Mouse (Mus musculus): ENCODE data around the gene Ppp1r3c.

The Ppp1r3c gene

GRCm38 (mm10) chr19:36715591-36715990, 20.9 kb downstream of the Ppp1r3c start:
- DNase-seq, result no peak

GRCm38 (mm10) chr19:36714492-36714891, 22.0 kb downstream of the Ppp1r3c start:
- DNase-seq, result no peak

DNA sequence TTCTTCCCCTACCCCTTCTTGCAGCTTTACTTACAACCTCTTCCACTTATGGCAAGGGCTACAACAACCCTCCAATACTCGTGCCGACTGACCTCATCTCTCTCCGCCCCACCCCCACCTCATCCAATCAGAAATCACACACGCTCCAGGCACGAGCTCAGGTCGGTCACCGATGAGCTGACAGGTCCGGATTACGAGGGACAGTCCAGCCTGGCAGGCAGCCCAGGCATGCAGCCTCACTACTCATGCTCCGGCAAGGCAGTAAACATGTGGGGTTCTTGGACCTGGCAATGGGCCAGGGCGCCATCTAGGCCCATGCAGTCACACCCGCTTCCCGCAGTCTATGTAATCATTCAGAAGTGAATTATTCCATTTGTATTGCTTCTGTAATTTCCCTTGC, 23.4 kb downstream of the Ppp1r3c start:
- DNase-seq, result no peak

DNA sequence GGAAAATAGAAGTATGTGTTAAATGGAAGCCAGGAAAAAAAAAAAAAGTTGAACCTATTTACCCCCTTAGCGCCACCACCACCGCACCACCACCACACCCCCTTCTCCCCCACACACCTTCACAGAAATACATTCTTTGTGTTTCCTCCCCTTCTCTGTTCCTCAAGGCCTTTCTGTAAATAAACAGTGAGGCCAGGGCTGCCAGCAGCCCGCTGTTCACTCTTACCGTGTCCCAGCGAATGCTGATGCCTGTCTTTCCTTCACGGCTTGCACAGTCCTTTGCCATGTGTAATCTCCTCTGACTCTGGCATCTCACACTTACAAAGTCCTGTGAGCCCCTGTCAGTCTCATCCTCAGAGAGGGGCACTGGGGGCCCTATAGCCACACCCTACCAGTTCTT, 30.3 kb downstream of the Ppp1r3c start:
- no peak for DNase-seq

DNA sequence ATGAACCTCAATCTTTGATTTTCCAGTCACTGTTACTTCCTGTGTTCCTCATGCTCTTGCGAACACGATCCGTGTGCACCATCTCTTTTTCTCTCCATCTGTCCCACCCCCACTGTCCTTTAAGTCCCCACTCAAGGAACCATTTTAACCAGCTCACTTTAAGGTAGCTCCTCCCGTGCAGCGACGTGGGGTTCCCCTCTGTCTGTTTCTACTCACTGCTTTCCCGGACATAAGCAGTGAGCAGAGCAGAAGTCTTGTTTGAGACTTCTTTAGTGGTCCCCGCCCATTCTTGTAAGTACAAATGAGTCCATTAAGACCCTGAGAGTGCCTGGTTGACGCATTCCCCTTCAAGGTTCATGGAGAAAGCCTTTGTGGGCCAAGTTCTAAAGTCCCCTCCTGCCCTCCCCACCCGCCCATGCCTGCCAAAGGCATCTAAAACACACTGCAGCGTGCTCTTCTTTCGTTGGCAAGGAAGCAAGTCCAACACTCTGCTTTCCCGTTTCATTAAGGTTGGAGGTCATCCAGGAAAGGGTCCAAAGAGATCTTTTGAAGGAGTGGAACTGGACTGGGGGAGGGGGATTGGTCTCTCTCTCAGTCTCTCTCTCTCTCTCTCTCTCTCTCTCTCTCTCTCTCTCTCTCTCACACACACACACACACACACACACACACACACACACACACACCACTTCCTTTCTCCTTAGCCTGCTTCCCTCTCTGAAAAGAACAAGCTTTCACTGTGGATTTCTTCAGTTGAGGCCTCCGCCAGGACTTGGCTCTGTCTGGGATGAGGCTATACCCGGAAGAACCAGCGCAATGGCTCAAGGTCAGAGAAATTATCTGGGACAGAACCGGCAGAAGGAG, 30.9 kb downstream of the Ppp1r3c start:
- no peak for DNase-seq

GRCm38 (mm10) chr19:36704763-36705162, 31.7 kb downstream of the Ppp1r3c start:
- DNase-seq, result no peak

GRCm38 (mm10) chr19:36701809-36702622, 34.4 kb downstream of the Ppp1r3c start:
- DNase-seq, result no peak

- DNase-seq, result no peak
Observed at GRCm38 (mm10) chr19:36701366-36701765, 35.1 kb downstream of the Ppp1r3c start.

DNA sequence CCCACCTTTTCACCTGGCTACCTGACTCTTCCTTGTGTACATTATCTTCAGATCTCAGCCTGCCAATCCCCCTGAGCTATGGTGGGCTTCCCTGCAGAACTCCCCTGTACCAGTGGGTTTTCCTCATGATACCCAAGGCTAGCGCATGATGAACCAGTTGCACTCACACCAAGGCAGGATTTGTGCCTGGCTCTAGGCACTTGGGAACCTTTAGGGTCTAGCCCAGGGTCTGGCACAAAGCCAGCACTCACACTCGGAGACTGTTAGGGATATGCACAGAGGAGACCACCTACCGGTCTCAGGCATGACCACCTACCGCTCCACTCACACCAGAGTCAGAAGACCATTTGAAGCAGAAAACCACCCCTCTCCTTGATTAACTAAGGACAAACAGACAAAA, 35.5 kb downstream of the Ppp1r3c start:
- DNase-seq, result no peak

DNA sequence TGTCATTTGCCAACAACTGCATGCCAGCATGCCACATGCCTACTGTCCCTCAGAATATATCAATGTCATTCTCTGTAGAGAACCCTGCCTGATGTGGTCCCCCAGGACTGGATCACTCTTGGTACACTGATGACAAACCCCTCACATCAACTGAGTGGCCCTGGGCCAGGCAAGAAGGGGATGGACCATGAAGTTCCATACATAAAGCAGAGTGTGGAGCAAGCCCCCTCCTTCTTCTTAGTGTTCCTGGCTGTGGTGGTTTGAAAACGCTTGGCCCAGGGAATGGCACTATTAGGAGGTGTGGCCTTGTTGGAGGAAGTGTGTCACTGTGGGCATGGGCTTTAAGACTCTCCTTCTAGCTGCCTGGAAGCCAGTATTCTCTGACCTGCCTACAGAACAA, 37.3 kb downstream of the Ppp1r3c start:
- no peak for DNase-seq

DNA sequence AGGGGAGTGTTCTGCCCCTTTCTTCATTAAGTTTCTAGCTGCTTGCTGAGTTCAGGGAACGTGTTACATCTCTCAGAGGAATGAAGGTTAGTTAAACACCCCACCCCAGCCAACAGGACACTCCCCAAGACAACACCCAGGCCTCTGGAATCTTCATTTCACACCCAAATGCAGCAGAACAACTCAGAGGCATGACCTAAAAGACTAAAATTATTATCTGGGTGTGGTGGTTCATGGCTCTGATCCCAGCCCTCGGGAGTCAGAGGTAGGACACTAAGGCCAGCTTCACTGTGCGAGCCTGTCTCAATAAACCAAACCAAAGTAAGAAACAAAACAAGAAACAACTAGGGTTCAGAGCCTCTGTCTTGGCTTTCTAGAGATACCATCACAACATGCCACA, 38.3 kb downstream of the Ppp1r3c start:
- DNase-seq, result no peak

DNA sequence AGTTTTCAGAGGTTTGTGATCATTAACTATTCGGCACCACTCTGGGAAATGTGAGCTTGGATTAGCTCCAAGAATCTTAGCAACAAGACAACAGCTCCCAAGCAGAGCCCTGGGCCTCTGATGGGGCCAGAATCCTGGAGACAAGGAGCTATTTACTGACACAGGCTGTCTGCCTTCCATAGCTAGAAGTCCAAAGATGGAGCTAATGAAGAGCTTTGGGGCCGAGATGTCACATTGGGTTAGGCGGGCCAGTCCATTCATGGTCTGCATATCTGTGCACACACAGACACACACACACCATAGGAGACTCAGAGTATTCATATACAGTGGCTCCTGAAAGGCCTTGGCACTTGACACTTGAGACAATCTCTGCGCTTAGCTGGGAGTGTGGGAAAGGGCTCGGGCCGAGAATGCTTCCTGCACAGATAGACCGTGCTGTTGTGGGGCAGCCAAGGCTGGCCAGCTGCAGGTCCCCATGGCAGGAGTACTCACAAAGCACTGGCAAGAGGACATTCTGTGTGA, 39.8 kb downstream of the Ppp1r3c start:
- DNase-seq, result no peak

GRCm38 (mm10) chr19:36693530-36693929, 42.9 kb downstream of the Ppp1r3c start:
- no peak for DNase-seq

DNA sequence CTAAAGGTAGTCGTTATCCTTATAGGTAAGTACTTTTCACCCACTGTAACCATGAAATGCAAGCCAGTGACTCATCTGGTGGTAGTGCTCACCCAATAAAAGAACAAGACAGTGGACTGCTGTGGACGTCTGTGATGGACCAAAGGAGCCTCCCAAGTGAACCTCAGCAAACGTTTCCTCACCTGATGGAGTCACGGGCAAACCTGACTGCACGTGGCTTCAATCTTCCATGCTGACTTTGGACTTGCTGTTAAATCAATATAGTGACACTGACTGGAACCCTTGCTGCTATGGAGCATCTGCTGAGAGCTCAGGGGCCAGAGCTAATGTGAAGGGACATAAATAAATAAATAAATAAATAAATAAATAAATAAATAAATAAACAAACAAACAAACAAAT, 44.5 kb downstream of the Ppp1r3c start:
- no peak for DNase-seq

DNA sequence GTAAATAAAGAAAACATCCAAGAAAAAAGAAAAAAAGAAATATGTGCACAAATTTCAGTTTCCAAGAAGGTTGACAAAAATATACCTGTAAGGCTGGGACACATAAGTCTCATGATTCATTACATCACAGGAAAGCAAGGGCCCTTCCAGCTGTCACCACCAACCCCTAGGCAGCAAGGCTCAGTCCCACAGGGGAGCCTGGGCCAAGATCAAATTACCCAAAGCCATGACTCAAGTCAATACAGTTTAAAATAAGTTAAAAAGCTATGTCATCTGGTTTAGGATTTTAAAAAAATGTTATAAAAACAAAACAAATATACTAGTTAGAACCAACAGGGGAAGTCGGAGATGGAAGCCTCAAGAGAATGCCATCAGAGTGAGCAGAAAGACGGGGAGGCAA, 45.2 kb downstream of the Ppp1r3c start:
- DNase-seq, result no peak

- no peak for DNase-seq
Observed at GRCm38 (mm10) chr19:36689205-36689604, 47.2 kb downstream of the Ppp1r3c start.

- peak; percentile 55 for DNase-seq
Observed at GRCm38 (mm10) chr19:36687843-36688637, 48.4 kb downstream of the Ppp1r3c start.

DNA sequence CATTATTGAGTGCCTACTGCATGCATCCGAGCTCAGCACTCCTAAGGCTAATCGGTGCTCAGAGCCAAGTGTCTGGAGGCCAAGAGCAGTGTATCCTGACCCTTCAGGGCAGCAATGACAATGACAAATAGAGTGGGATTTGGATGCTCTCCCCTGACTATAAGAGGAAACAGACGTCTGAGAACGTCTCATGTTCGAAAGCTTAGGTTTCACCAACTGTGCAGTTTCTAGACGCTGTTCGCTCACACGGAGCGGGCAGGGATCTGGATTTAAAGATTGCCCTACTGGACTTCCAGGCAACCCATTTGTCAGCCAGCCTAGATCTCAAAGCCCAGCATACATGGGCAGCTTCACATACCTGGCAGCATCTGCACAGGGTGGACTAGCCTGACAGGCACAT, 49.4 kb downstream of the Ppp1r3c start:
- no peak for DNase-seq

- no peak for DNase-seq
Observed at GRCm38 (mm10) chr19:36686016-36686415, 50.4 kb downstream of the Ppp1r3c start.

GRCm38 (mm10) chr19:36682560-36682959, 53.9 kb downstream of the Ppp1r3c start:
- DNase-seq, result no peak
